Mouse (Mus musculus) CH12.LX (cell line): ENCODE measurements around the gene Dmrt2.

Experiments used
- E2F4 ChIP-seq: IDR thresholded peaks from 2 replicates; pipeline ENCODE4 v1.6.1; 2011; ENCODE audit warnings: low read depth, low read length, improper control_type of control experiment; ENCODE audit not compliant: insufficient replicate concordance
- POLR2A ChIP-seq: IDR thresholded peaks from 2 replicates; pipeline ENCODE4 v1.6.1; 2011; ENCODE audit warnings: low read depth, mild to moderate bottlenecking, improper control_type of control experiment, low read length
- RAD21 ChIP-seq: IDR thresholded peaks from 2 replicates; pipeline ENCODE4 v1.6.1; 2011; ENCODE audit warnings: low read depth, mild to moderate bottlenecking, low read length, improper control_type of control experiment, moderate library complexity

- TF ChIP-seq POLR2A (no peak), E2F4 (no peak), RAD21 (no peak)
Measured at GRCm38 (mm10) chr19:25654034-25654749, 18.0 kb upstream of the Dmrt2 start.
